Comparison of ENCODE assay signal across 7 mouse cellular contexts in the genomic region with DNA sequence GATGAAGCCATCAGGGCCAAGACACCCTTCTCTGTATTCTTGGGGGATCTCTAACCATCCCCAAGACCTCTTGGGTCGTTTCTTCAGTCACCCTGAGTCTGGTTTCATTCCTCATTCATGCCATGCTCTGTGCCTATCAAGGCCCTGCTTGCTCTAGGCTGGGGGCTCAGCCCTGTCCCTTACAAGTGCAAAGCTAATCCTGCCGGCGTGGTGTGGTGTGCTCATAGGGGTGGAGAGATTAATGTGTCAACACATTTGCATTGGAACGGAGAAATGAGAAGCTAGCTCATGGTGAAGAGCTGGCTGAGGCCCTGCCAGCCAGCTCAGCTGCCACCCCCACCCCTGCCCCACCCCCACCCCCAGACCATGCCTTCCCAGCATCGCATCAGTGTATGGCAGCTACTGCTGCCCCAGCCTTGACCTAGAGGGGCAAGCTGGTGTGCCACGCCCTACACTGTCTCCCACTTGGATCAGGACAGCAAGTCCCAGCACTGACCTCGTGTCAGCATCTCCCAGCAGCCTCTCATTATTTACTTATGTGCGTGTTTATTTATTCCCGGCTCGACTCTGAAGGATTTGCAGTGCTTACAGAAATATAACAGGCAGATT. TPM values are rescaled to one million over a fixed set of nuclear protein-coding genes. Genes with fewer than 3 reads are reported as not detected.
DNase-seq lines count a peak whose midpoint lies in the region; ATAC-seq and TF ChIP-seq lines count a peak whose summit lies in the region.

No protein-coding gene starts in this region.

- TF ChIP-seq CTCF in lung, embryonic 14.5 days (IDR thresholded peaks at IDR 0.05; ENCODE audit: low read depth), result no peak
- TF ChIP-seq CTCF in lung, adult 2 months (IDR thresholded peaks at IDR 0.05; ENCODE audit: insufficient read depth, low read length), result no peak

- H3K4me1 ChIP-seq in lung, embryonic 14.5 days (ENCODE audit: insufficient read depth), result peaks cover 5% of the 10 kb centered on the region; the same call in 1 of the 2 replicates
- H3K4me1 ChIP-seq in lung, adult 2 months (ENCODE audit: control insufficient read depth, insufficient read depth, low read length), result 0 out of 2 replicates have a peak, but pooled peaks cover 7% of the 10 kb centered on the region
- peaks cover 32% of the 10 kb centered on the region for H3K4me1 ChIP-seq in forebrain, embryonic 15.5 days
- H3K4me1 ChIP-seq in hindbrain, embryonic 15.5 days (replicated peaks), result peaks cover 19% of the 10 kb centered on the region
- H3K4me1 ChIP-seq in neural tube, embryonic 14.5 days (ENCODE audit: control insufficient read depth, insufficient read depth, low read length), result peaks cover 9% of the 10 kb centered on the region

- no peaks in the 10 kb centered on the region for H3K9me3 ChIP-seq in lung, embryonic 14.5 days (ENCODE audit: low read depth, low read length)
- no peaks in the 10 kb centered on the region for H3K9me3 ChIP-seq in forebrain, embryonic 15.5 days
- H3K9me3 ChIP-seq in hindbrain, embryonic 15.5 days, result no peaks in the 10 kb centered on the region
- no peaks in the 10 kb centered on the region for H3K9me3 ChIP-seq in neural tube, embryonic 14.5 days (ENCODE audit: control insufficient read depth, low read length)

- no peak overlapping the region; the same call in 1 of the 2 replicates for H3K9ac ChIP-seq in lung, embryonic 14.5 days
- no peak overlapping the region for H3K9ac ChIP-seq in forebrain, embryonic 15.5 days (replicated peaks)
- H3K9ac ChIP-seq in hindbrain, embryonic 15.5 days, result no peak overlapping the region
- H3K9ac ChIP-seq in neural tube, embryonic 14.5 days (replicated peaks; ENCODE audit: low read depth, low read length), result peak overlapping the region; percentile 22; the same call in 1 of the 2 replicates

- no peaks in the 10 kb centered on the region for H3K27me3 ChIP-seq in lung, embryonic 14.5 days (ENCODE audit: insufficient read depth, low read length)
- no peaks in the 10 kb centered on the region for H3K27me3 ChIP-seq in forebrain, embryonic 15.5 days
- 0 out of 2 replicates have a peak, but pooled peaks cover 8% of the 10 kb centered on the region for H3K27me3 ChIP-seq in hindbrain, embryonic 15.5 days
- no peaks in the 10 kb centered on the region for H3K27me3 ChIP-seq in neural tube, embryonic 14.5 days (ENCODE audit: control insufficient read depth, insufficient read depth, low read length)

- no peak for TF ChIP-seq POLR2A in lung, adult 2 months (IDR thresholded peaks at IDR 0.05; ENCODE audit: borderline replicate concordance, extremely low read depth, low read depth, low read length)

- no peak overlapping the region for H3K4me3 ChIP-seq in lung, embryonic 14.5 days (ENCODE audit: low read depth, low read length)
- no peak overlapping the region for H3K4me3 ChIP-seq in lung, adult 2 months (replicated peaks; ENCODE audit: extremely low read depth, low read depth, low read length)
- H3K4me3 ChIP-seq in forebrain, embryonic 15.5 days, result no peak overlapping the region
- H3K4me3 ChIP-seq in hindbrain, embryonic 15.5 days, result no peak overlapping the region
- H3K4me3 ChIP-seq in neural tube, embryonic 14.5 days (ENCODE audit: low read depth, low read length), result no peak overlapping the region

- no peak; the same call in 1 of the 2 replicates for ATAC-seq in lung, embryonic 14.5 days (ENCODE audit: insufficient read depth)
- ATAC-seq in forebrain, embryonic 15.5 days (replicated peaks), result peak; percentile 53
- ATAC-seq in hindbrain, embryonic 15.5 days (ENCODE audit: low FRiP score, low read depth), result peak; percentile 20; the same call in 1 of the 2 replicates
- no peak for ATAC-seq in neural tube, embryonic 14.5 days (ENCODE audit: low read depth)
- no peak for ATAC-seq in erythroblast, adult 5-6 weeks (replicated peaks; ENCODE audit: low FRiP score, poor library complexity, severe bottlenecking)

- no peak overlapping the region for H3K4me2 ChIP-seq in lung, embryonic 14.5 days
- no peak overlapping the region for H3K4me2 ChIP-seq in forebrain, embryonic 15.5 days (replicated peaks)
- H3K4me2 ChIP-seq in hindbrain, embryonic 15.5 days, result no peak overlapping the region
- H3K4me2 ChIP-seq in neural tube, embryonic 14.5 days (ENCODE audit: low read depth, low read length), result no peak overlapping the region

- no peaks in the 10 kb centered on the region for H3K36me3 ChIP-seq in lung, embryonic 14.5 days (ENCODE audit: insufficient read depth)
- H3K36me3 ChIP-seq in forebrain, embryonic 15.5 days, result no peaks in the 10 kb centered on the region
- H3K36me3 ChIP-seq in hindbrain, embryonic 15.5 days, result no peaks in the 10 kb centered on the region
- no peaks in the 10 kb centered on the region for H3K36me3 ChIP-seq in neural tube, embryonic 14.5 days (ENCODE audit: control insufficient read depth, insufficient read depth, low read length)

- peak; percentile 46 for DNase-seq in lung, embryonic 14.5 days
- no peak for DNase-seq in lung, adult 2 months
- no peak for DNase-seq in embryo, embryonic 10.5 days (ENCODE audit: low spot score)

- WGBS in lung, embryonic 14.5 days, result 17% methylated on average over 10 of the region's 10 CpGs
- WGBS in lung, adult 2 months, result 29% methylated on average over 10 of the region's 10 CpGs
- 35% methylated on average over 10 of the region's 10 CpGs for WGBS in forebrain, embryonic 15.5 days
- 36% methylated on average over 10 of the region's 10 CpGs for WGBS in hindbrain, embryonic 15.5 days
- 36% methylated on average over 10 of the region's 10 CpGs for WGBS in neural tube, embryonic 14.5 days

- peak overlapping the region; percentile 15; the same call in 1 of the 2 replicates for H3K27ac ChIP-seq in lung, embryonic 14.5 days (ENCODE audit: low read depth)
- peak overlapping the region; percentile 70 for H3K27ac ChIP-seq in forebrain, embryonic 15.5 days (replicated peaks)
- H3K27ac ChIP-seq in hindbrain, embryonic 15.5 days (replicated peaks), result 0 out of 2 replicates have a peak overlapping the region, but pooled peaks have one; percentile 37
- H3K27ac ChIP-seq in neural tube, embryonic 14.5 days (ENCODE audit: low read depth, low read length), result no peak overlapping the region

RNA-seq across cellular contexts. Expression of a gene that starts 17.3 kb away (rescaled TPM):
- 1.4 and 2.0 TPM in 2 replicates for polyA plus RNA-seq in lung, embryonic 14.5 days (2014; fragmentation: Nextera tagmentation; extraction: Ambion mirVana)
- polyA plus RNA-seq in lung, adult 2 months (2012; rRNA removed), result 0.29 and 0.40 TPM in 2 replicates
- polyA plus RNA-seq in forebrain, embryonic 15.5 days (2015; fragmentation: Nextera tagmentation; extraction: Ambion mirVana), result 14.9 and 18.9 TPM in 2 replicates
- polyA plus RNA-seq in hindbrain, embryonic 15.5 days (2015; fragmentation: Nextera tagmentation; extraction: Ambion mirVana), result 9.8 and 11.1 TPM in 2 replicates
- polyA plus RNA-seq in neural tube, embryonic 14.5 days (2014; fragmentation: Nextera tagmentation; extraction: Ambion mirVana), result 11.0 and 13.3 TPM in 2 replicates
- not detected in 2 replicates for total RNA-seq in erythroblast, adult 5-6 weeks (2015; ENCODE audit: low replicate concordance)
- not detected in 2 replicates for total RNA-seq in erythroblast, adult 5-6 weeks (2017; ENCODE audit: low replicate concordance)

Comparison
In these comparisons a context has a peak if more than half of its experiments do, and no peak if none do; other contexts are left out.
1. ATAC-seq: peak in forebrain, embryonic 15.5 days (single experiment) and hindbrain, embryonic 15.5 days (single experiment); none in lung, embryonic 14.5 days (single experiment), neural tube, embryonic 14.5 days (single experiment) and erythroblast, adult 5-6 weeks (single experiment).